Mouse (Mus musculus) retina, postnatal 1 day (tissue): ENCODE measurements around the gene Mri1.

Source experiments
- DNase-seq: peaks from one replicate; pipeline ENCODE4 v3.0.0-alpha.2; 2012

The Mri1 gene

DNA sequence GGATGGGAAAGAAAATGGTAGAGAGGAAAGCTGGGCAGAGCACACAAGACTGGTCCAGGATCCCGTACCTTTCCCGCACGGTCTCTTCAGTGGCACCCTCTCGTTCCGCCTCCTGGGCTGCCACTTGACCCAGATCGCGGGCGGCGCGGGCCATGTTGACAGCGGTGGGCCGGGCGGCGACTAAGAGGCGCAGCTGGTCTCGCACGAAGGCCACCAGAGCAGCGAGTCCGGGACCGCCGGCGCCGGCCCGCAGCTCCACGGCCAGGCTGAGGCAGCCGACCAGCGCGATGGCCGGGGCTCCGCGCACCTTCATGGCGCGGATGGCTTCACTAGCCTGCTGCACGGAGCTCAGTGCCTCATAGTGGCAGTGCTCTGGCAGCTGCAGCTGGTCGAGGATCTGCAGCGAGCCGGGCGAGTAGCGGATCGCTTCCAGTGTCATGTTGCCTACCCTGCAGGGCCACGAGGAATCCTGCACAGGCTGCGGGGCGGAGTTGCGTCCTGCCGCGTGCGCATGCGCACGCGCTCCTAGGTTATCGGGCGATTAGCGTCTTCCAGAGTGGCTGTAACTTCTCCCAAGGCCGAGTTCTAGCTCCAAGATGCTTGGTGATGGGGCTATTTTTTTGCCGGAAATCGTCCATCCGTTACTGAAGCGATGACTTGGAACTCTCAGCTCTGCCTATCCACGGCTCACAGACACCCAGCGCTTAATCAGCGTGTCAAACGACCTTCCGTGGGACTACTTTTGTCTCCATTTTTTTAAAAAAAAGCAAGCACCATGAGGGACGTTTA is at the start of gene Mri1:
TSS of gene Mri1 (minus strand) at position 505 of the 789 bp plus-strand sequence.
- DNase-seq = peak; percentile 94

DNA sequence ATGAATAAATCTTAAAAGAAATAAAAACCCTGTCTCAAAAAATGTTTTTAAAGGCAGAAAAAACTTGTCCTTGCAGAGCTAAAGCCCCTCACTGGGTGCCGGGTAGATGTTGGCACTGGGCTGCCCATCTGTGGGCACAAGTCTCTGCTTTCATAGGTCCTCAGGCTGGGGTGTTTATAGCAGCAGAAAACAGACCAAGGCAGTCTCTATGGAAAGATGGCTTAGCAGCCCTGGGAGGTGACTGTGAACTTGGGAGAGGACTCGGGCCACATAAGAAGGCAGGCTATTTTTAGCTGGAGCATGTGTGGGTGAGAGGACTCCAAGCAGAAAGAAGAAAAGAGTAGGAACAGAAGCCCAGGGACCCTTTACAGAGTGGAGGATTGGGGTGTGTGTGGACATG is 46.8 kb upstream of the Mri1 start:
- no peak for DNase-seq

GRCm38 (mm10) chr8:84297029-84297785 is 40.1 kb upstream of the Mri1 start:
- no peak for DNase-seq

DNA sequence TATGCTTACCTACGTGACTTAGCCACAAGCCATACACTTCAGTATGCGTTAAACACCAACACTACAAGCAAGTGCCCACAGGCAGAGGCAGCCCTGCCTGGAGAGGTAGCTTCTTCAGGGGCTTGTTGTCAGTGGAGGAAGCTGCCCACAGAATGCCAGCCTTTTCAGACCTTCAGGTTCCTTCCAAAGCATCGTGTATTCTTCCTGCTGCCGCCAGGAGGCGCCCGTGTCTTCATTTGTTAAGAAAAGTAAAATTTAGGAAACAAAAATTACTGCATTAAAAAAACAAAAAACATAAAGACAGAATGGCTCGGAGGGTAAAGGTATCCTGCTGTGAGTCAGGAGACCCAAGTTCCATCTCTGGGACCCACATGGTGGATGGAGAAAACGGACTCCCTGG is 34.6 kb upstream of the Mri1 start:
- DNase-seq = peak; percentile 73

GRCm38 (mm10) chr8:84291086-84291485 is 34.0 kb upstream of the Mri1 start:
- no peak for DNase-seq

DNA sequence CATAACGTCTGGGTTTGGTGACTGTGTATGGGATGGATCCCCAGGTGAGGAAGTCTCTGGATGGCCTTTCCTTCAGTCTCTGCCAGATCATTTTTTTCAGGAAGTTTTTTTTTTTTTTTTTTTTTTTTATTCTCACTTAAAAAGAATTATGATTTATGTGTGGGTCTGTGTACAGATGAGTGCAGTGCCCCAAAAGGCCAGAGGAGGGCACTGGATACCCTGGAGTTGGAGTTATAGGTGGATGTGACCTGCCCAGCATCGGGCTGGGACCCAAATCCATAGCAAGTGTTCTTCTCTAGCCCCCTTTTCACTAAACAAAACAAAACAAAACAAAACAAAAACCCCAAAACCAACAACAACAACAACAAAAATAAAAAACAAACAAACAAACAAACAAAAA is 31.8 kb upstream of the Mri1 start:
- DNase-seq = peak; percentile 21

DNA sequence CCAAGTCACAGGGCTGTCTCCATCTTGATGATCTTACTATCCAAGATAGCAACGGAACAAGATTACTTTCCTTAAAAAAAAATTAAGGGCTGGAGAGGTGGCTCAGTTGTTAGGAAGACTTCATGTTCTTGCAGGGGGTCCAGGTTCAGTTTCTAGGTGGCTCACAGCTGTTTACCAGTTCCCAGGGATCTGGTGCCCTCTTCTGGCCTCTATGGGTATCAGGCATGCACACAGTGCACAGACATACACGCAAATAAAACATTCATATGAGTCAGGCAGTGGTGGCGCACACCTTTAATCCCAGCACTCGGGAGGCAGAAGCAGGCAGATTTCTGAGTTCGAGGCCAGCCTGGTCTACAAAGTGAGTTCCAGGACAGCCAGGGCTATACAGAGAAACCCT is 28.5 kb upstream of the Mri1 start:
- peak; percentile 58 for DNase-seq

GRCm38 (mm10) chr8:84284608-84285063 is 27.5 kb upstream of the Mri1 start:
- peak; percentile 5 for DNase-seq

DNA sequence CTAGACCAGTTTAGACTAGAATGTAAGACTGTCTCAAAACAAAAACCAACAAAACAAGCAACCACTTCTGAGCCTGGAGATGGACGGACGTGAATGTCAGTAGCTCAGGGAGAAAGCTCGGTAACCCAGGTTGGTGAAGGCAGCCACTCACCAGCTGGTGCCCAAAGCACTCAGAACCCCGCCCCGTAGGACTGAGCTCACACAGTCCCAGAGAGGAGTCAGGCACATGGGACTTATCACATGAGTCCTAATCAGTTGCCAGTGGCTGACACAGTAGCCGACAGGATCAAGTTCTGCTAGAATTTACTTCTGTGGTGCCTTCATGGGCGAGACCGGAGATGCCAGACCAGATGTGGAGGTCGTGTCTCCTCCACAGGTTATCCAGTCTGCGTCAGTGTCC is 23.7 kb upstream of the Mri1 start:
- no peak for DNase-seq

- DNase-seq = no peak
These were observed 19.3 kb upstream of the Mri1 start for GRCm38 (mm10) chr8:84276447-84276846.

- no peak for DNase-seq
These were observed 16.8 kb upstream of the Mri1 start for GRCm38 (mm10) chr8:84273968-84274367.

- no peak for DNase-seq
These were observed 15.2 kb upstream of the Mri1 start for GRCm38 (mm10) chr8:84272302-84272701.

- peak; percentile 100 for DNase-seq
These were observed 13.0 kb upstream of the Mri1 start, which contains the start of gene Ccdc130 for GRCm38 (mm10) chr8:84269950-84270773. Ccdc130 (minus strand) TSS chr8:84270380.

- no peak for DNase-seq
These were observed 4.0 kb upstream of the Mri1 start for GRCm38 (mm10) chr8:84261098-84261497.

DNA sequence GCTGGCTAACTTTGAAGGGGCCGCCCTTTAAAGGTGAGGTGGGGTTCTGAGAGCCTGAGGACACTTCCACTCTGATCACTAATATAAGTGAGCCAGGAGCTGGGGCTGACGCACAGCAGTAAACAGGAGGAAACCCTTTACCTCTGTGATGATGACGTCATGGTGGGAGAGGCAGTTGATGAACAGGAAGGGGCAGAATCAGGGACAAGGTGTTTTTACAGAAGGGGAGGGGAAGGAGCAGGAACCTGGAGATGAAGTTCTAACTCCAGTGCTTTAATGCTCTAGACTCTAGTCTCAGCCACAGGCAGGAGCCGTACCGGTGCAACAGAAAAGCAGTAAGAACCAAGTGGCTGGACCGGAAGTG is 686 bp downstream of the Mri1 start:
- peak; percentile 60 for DNase-seq

- peak; percentile 11 for DNase-seq
These were observed 1.3 kb downstream of the Mri1 start for GRCm38 (mm10) chr8:84255858-84256257.

- peak; percentile 97 for DNase-seq
These were observed 7.6 kb downstream of the Mri1 start, which contains the start of gene D8Ertd738e for GRCm38 (mm10) chr8:84249257-84250170. D8Ertd738e (minus strand) TSS chr8:84249719.

DNA sequence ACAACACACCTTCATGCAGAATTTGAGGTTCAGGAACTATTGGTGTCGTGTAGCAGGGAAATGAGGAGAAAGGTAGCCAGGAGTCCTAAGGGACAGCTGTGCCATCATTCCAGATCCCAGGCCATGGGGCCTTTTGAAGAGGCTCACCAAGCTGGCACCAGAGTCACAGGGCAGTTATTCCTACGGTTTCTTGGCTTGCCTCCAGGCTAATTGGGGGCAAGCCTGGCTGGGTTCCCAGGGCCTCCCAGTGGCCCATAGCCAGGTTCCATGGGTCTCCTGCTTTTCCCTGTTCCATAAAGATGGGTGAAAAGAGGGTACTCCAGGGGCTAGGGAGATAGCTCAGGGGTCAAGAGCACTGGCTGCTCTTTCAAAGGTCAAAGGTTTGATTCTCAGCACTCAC is 15.3 kb downstream of the Mri1 start:
- DNase-seq = peak; percentile 41

DNA sequence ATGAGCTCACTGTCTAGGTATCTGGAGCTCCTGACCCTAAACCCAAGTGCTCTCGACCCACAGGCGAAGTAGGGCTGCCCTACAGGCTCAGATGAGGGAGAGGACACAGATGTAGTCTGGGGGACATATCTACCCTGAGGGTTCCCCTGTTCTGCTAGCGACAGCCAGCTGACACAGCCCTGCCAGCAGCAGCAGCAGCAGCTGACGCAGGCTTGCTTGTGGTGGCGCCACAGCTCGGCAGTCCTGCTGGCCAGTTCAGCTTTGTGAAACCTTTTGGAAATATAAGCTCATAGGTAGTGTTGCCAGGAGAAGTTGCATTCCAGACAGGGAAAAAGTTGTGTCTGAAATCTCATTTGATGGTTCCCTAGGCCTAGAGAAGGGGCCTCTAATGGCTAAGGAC is 16.0 kb downstream of the Mri1 start:
- no peak for DNase-seq

- no peak for DNase-seq
These were observed 19.4 kb downstream of the Mri1 start for GRCm38 (mm10) chr8:84237542-84238229.

GRCm38 (mm10) chr8:84236998-84237473 is 20.1 kb downstream of the Mri1 start, which contains the start of gene Zswim4:
Zswim4 (minus strand) TSS chr8:84237055.
- peak; percentile 100 for DNase-seq
